Mouse (Mus musculus): ENCODE data around the gene Ctc1.

DNA sequence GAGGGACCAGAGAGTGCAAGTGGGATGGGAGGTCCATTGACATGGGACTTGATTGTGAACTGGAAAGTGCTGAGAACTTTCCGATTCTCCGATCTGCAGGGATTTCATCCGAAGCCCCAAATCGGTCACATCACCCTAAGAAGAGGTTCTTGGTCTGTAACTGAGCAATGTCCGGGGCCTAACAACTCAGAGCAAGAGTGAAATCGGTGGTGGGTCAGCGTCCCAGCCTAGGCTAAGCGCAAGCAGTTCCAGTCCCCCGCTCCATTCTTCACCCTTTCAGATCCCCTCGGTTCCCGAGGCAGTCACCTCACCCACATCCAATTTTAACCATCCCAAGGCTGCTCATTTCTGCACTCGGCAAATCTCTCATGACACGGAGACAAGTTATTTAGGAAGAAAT, 54.4 kb downstream of the Ctc1 start:
- no peak for TF ChIP-seq CTCF (IDR thresholded peaks at IDR 0.05; ENCODE audit: low read depth)
- no peak for TF ChIP-seq EP300 (IDR thresholded peaks at IDR 0.05; ENCODE audit: low read depth)
